Mouse (Mus musculus): Measurements from ENCODE around the gene Tomm6.

Gene Tomm6

DNA sequence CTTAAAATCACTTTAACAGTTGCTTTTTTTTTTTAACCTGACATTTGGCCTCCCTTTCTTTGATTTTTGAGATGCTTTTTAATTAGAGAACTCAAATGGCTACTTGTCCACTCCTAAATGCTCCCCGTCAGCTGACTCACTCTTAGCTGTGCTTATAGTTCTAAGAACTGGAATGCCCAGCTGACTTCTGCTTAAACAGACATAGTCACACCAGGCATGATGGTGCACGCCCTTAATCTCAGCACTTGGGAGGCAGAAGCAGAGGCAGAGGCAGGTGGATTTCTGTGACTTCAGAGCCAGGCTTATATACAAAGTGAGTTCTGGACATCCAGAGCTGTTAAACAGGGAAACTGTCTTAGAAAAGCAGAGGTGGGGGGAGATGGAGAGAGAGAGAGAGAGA, 36.2 kb downstream of the Tomm6 start:
- no peak for DNase-seq (ENCODE audit: low spot score in 2 of 2)

DNA sequence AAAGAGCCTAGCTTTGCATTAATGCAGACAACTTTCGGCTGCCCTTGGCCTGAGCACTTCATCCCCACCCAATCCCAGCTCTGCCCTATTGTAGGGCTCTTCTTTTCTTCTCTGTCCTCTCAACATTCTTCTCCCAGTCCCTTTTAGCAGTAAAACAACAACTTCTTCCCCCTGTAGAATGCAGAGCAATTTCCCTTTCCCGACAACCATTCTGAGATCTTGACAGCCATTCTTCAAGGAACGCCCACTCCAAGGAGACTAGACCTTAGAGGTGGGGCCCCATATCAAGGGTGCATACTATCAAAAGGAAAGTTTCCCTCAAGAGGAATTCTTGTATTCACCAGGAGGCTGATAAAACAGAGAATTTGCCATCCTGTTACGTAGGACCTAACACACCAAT, 39.2 kb downstream of the Tomm6 start:
- no peak for DNase-seq (ENCODE audit: low spot score in 2 of 2)

DNA sequence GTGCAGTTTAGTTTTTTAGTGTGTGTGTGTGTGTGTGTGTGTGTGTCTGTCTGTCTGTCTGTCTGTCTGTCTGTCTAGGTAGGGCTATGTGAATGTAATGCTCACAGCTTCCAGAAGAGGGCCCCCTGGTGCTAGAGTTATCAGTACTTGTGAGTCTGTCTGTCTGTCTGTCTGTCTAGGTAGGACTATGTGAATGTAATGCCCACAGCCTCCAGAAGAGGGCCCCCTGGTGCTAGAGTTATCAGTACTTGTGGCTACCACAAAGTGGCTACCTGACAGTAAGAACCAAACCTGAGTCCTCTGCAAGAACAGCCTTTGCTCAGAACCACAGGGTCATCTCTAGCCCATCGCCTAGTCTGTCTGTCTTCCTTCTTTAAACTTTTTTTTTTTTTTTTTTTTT, 41.5 kb downstream of the Tomm6 start:
- peak; percentile 33 to 57 for DNase-seq (ENCODE audit: low spot score in 2 of 2)

DNA sequence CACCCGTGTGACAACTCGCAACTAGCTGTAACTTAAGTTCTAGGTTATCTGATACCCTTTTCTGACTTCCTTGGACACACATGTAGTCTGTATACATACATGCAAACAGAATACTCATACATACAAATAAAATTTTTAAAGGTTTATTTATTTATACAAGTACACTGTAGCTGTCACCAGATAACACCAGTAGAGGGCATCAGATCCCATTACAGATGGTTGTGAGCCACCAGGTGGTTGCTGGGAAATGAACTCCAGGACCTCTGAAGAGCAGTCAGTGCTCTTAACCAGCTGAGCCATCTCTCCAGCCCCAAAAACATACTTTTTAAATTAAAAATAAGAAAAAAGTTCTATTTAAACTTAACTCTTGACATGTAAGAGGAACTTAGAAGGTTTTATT, 45.2 kb downstream of the Tomm6 start:
- DNase-seq (ENCODE audit: low spot score in 2 of 2) = no peak
